Mouse (Mus musculus): Measurements from ENCODE around the gene Morf4l1.

Morf4l1 gene

DNA sequence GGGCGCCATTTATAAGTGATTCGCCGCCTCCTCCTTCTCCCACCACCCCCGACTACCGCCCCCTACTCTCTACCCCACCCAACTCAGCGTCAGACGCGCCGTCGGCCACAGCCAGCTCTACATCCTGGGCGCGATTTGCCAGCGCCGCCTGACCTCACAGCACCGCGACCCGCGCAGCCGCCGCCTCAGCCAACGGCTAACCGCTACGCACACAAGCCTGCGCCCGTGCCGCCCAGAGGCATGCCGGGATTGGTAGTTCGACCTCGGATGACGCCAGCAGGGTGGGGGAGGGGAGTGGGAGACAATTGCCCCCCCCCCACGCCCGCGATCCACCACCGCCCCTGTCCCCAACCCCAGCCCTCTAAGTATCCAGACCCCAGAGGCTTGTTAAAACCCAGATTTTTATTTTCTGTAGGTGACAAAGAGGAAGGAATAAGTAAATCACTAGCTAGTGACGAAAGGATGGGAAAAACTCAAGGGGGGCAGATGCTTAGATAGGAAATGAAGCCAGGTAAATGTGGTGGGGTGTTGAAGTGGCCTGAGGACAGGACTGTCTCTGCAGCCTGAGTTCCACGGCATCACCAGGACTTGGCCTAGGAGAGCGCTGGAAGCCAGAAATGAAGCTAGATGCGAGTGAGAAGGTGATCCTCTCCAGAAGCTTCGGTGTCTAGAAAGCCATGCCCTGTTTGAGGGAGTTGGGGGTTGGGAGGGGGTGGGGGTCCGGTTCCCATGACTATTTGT, at the start of gene Morf4l1:
Morf4l1 (minus strand) TSS at position 208 of the 741 bp plus-strand sequence.
- DNase-seq = peak; percentile 87 to 94

DNA sequence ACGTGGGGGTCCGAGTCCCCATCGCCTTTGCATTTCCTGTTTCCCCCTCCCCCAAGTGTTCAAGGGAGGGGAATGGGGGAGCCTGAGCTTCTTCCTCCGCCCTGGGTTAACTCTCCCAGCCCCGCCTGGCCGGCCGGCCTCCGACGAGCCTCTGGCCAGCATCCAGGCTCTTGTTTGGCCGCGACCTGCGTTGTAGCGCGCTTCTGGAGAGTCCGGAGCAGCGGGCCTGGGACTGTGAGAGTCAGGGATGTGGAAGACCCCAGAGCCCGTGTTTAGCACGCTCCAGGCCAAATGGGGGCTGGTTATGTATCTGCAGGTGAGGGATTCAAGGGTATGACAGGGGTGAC, 49.1 kb upstream of the Morf4l1 start:
- no peak for DNase-seq

DNA sequence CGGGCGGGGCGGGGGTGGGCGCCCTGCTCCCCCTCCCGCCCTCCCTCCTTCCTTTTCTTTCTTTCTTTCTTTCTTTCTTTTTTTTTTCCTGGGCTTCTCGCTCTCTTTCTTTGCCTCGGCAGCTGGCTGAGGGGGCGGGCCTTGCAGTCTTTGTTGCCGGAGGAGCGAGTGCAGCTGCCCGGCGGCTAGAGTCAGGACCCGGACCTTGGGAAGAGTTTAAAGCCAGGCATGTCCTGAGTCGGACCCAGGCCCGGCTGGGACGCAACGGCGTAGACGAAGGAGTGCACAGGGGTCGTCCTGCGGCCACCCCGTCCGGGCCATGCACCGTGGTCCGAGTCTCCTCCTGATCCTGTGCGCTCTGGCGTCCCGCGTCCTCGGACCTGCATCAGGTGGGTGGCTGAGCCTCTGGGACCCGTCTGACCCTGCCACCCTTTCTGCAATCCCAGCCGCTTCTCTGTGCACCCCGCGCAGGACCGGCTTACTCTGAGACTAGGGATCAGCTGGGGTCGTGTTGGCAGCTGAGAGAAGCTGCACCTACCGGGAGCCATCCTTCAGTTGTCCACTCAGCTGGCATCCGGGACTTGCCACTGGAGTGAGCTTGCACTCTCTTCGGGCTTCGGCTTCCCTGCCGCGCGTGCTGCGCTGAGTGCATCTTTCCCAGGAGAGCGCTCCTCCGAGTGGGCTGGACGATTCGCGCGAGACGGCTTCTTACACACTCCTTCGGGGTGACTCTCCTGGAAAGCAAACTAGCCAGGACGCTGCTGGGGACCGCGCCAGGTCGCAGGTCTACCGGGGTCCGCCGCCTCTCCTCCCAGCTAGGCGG, 48.6 kb upstream of the Morf4l1 start, which contains the start of gene Adamts7:
Adamts7 (plus strand) TSS at position 144 of the 823 bp plus-strand sequence.
- DNase-seq = peak; percentile 9 to 22

DNA sequence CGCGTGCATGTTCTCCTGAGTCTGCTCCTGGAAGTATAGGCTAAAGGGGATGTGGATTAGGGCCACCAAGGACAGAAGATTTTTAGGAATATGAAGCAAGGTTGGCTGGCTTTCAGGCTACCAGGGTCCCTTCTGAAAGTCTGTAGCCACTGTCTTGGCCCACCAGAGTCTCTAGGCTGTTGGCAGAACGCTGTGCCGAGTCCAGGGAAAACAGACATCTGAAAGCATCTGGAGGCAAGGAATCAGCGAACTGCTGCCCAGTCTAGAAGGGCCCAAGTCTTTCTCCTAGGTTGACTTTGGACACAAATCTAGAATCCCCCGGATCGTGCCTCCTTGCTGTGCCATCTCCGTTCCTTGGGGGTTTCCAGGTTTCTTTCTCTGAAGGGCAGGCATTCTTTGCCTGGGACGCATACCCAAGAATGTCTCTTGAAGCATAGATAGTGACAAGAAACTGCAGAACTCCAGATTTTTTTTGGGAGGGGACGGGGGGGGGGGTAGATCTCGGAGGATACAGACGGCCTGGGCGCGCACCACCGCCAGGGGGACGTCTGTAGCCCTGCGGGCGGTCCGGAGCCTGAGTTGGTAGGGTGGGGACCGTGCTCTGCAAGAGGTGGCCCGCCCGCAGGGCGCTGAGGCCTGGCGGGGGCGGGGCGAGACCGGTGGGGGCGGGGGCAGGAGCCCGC, 47.8 kb upstream of the Morf4l1 start:
- DNase-seq = peak; percentile 26 to 40

DNA sequence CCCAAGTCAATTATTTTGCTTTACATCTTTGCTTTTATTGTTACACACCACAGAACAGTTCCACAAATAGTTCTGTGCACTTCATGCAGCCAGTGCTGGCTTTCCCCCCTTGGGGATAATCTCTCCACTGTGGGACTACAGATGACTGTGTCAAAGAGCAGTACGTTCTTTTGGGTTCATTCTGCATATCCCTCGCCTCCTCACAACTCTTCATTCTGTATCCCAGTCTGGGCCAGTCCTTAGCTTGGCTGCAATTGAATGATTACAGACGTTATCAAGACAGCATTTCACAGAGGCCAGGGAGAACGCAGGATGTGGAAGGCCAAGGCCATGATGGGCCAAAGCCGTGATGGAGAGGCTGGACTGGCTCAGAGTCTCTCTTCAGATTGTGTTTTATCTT, 32.3 kb upstream of the Morf4l1 start:
- no peak for DNase-seq

DNA sequence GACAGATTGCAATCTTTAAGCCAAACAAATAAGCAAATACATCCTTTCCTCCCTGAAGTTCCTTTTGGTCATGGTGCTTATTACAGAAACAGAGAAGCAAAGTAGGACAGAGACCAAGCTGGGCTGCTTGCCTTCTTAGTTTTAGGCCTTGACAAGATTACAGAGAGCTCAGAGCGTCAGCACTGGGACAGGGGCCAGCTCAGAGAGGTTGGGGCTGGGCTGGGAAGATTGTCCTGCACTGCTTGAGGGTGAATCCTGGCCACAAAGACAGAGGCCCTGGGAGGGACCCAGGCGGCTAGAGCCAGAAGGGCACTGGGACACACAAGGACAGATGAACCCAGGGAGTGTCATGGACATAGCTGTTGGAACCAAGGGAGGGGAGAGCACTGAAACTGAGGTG, 31.2 kb upstream of the Morf4l1 start:
- no peak for DNase-seq

DNA sequence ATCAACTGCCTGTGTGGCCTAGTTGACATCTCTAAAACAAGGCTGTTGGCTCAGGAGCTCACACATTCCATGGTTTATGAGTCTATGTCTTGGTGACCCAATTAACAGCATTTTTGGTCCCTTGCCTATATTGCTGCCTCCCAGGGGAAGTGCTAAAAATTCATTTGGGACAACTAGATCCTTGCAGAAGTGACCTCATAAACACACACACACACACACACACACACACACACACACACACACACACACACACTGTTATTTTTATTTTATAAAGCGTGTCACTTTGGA, 22.0 kb upstream of the Morf4l1 start:
- no peak for DNase-seq

DNA sequence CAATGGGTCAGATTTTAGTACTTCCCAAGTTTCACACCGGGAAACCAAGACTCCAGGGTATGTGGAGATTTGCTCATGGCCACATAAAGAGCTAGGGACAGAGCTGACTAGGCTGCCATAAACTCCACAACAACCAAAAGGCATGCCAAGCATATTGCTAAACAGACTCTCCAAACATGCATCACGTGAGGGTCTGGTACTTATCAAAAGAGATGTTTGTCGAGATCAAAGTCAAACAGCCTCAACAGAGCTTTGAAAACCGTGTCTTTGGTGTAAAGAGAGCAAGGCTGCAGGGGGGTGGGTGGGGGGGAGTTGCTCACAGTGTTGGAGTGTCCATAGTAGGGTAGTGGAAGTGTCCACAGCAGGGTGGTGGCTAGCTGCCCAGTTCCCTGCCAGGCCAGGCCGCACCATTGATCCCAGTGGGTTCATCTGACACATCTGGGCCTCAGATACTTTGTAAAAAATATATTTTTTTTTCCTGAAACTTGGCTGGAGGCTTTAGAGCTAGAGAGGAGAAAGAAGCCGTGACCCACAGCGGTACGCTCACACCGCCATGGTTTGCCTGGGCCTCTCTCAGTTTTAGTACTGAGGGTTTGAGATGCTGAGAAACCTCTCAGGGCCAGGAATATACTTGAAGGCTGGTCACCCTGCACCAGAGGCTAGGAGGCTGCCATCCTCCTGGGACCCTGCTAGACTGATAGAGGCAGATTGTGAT, 21.5 kb upstream of the Morf4l1 start:
- no peak for DNase-seq

DNA sequence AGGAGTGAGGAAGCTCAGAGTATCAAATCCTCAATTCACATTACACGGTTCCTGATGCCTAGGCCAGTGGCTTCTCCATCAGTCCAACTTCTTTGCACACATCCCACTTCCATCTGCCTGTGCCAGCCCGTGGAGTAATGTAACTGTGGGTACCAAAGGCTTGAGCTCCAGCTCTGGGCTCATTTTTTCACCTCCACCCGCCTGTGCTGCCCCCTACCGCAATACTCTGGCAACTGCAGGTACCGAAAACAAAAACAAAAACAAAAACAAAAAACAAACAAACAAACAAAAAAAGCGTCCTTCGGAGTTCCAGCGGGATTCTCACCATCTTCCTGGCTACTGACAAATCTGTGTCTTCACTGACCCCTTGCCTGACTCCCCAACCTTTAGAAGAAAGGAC, 20.9 kb upstream of the Morf4l1 start:
- no peak for DNase-seq

DNA sequence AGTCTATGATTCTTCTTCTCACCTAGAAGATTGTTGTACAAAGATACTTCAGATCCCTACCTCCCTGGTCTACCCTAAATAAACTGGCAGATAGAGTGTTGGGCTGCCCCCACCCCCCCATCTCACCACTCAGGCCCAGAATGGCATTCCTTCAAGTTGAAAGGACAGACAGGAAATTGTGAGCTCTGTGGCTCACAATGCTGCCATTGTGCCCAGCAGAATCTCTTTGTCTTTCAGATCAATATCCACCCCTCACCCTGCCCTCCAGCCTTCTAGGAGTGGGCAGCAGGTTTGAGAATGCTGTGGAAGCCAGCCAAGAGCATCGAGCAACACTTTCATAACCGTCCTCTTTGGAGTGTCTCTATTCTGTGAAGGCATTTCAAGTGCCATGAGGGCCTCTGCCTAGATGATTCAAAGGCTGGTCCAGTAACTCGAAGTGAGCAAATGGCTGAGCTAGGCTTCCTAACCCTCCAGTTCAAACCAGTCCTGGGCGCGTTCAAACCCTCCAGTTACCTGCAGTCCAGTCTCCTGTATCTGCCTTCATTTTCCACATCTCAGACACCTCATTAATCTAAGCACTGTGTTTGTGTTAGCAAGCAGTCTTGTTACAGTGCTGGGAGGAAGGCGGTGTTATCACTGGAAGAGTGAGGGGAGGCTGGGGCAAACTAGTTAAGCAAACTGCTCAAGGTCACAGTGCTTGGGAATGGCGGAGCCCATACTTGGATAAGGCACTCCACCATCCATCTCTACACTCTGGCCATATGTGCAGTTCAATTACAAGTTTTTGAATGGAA, 19.2 kb upstream of the Morf4l1 start:
- DNase-seq = no peak

DNA sequence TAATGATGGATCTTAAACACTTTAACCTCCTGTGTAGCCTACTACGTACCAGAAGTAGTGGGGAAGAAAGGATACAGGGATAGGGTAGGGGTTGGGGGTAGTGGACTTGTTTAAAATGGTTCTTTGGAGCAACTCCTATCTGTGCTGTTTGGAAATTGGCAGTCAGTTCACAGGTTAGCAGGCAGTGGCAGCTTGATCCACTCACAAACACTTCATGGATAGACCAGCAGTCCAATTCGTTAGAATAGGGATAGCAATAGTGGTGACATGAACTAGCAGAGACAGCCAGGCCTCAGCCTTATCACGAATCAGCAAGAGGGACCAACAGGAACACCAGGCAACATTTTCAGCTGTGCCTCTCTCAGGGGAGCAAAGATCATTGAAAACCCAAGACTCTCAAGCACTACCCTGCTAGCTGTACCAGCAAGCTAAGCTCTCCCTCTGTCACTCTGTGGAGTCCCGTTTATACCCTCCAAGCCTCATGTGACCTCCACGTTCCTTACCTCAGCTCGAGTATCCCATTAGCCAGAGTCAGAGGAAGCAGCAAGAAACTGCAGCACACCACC, 14.1 kb upstream of the Morf4l1 start:
- DNase-seq = no peak

DNA sequence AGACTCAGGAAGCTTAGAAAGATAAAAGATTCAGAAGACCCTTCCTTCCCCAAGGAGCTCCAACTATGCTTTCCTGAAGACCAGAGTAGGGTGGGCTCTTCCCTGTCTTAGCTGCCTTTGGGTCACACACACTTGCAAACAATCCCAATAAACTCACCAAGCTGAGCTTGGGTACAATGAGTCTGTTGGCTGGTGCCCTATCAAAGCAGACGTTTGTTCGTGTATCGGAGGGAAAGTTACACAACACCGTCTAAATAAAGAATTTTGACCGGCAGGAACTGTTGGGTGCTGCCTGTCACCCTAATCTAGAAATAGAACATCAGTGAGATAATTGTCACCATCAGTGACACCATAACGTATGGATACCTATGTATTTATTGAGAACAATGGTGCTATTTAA, 12.6 kb upstream of the Morf4l1 start:
- DNase-seq = no peak

DNA sequence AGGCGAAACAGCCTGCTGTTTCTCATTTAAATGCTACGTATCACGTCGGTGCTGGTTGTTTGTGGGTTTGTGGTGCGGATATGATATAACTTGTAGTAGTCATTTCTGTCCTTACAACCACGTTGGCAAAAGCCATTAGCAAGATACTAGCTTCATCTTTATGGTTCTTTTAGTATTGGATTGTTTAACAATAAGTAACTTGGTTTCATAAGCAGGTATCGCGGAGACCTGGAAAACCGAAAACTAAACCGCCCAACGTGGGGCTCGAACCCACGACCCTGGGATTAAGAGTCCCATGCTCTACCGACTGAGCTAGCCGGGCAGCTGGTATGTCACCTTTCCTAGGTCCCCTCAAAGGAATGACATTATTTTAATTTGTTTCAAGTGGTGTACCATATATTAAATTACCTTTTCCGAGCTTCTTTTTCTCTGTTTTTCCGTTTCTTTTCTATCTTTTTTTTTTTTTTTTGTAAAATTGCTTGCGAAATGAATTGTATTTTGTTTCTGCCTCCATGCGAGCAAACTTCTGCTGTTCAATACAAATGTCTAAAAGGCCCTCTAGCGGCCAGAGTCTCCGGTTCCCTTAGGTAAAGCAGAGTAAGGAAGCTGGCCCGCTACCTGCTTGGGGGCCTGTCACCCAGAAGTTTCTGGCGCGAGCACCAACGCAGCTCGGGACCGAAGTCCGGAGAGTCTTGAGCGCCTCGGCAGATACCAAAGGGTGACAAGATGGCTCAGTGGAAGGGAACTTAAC, 11.9 kb upstream of the Morf4l1 start:
- peak; percentile 67 to 77 for DNase-seq

DNA sequence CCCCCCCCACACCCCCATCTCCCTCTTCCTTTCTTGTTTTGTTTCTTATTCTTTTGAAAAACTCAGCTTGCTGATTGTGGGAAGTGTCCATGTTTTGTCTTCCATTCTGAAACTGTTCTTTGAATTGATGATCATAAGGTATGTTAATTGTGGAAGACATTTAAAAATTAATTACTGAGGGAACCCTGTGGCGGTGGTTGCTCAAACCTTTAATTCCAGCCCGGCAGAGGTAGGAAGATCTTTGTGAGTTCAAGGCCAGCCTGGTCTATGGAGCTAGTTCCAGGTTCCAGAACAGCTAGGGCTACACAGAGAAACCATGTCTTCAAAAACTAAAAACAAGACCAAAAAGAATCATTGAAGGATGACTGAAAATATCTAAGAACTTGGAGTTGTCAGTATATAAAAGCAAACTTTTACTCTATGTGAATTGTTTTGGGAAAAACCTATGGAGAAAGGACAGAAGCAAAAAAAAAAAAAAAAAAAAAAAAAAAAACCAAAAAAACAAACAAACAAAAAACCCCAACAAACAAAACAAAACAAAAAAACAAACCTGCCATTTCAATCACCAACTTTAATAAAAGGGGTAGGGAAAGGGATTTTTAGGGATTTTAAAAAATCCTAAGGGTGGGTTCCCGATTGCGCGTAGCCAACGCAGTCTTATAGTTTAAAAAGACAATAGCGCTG, 11.0 kb upstream of the Morf4l1 start:
- no peak for DNase-seq

DNA sequence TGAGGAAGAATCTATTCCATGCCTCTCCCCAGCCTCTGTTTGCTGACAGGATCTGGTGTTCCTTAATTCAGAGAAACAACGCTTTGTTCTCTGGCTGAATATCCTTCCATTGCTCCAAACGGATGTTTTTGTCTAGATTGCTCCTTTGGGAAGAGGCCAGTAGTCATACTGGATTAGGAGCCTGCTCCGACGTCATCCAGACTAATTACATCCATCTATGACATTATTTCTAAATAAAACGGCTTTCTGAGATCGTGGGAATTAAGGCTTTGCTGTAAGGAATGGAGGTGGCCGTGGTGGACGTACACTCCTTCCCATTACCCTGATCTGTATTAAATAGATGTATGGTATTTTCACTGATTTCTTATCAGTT, 10.3 kb upstream of the Morf4l1 start:
- DNase-seq = no peak

DNA sequence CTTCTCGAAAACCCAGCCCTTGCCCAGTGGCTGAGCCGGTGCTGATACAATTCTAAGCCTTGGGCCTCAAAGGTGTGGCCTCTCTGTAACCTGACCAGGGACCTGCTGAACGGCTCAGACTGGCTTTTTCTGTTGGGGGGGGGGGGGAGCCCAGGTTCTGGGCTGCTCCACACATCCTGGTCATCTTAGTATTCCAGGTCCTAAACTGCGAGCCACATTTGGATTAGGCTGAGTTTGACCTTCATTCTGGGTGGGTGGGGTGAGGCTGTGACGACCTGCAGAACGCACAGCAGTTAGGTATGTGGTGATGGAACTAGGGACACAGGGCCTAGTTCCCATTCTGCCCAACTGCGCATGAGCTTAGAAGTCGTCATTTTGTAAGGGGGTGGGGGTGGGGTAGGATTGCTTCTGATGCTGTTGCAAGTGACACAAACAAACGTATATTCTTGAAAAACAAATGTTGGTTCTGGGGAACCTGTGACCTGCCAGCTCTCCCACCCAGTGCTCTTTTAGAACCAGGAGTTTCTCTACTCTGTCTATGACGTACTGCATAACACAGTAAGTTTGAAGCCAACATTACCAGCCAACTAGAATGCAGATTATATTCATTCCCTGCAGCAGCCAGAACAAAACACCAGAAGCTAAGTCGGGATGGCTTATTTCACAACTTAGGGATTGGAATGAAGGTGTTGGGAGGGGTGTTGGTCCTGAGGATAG, 9.7 kb upstream of the Morf4l1 start:
- DNase-seq = no peak

DNA sequence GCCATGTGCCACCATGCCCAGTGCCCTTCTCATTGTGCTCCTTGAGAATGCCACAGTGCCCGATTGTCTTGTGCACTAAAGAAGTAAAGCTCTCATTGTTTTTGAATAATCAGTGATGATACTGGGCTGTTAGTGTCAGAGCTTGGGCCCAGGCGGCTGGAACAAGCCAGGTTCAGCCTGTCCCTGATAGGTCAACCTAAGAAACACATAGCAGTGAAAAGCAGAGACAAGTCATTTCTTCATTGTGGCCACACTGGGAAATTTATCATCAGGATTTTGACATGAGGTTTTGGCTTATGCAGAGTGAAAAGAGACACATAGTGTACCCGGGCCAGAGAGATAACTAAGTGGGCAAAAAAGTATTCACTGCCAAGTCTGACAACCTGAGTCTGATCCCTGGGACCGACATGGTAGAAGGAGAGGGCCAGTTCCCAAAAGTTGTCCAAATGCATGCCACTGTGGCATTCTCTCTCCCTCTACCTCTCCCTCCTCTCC, 7.7 kb upstream of the Morf4l1 start:
- DNase-seq = no peak

DNA sequence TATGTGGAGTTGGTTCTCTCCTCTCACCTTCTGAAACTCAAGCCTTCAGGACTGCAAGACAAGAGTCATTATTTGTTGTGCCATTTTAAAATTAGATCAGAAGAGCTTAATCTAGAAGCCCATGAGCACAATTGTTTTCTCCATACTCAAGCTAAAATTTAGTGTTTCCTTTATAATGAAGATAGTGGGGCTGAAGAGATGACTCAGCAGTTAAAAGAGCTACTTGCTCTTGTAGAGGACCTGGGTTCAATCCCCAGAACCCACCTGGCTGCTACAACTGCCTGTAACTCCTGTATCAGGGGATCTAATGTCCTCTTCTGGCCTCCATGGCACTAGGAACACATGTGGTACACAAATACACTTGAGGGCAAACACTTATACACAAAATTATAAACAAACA, 2.7 kb upstream of the Morf4l1 start:
- no peak for DNase-seq

DNA sequence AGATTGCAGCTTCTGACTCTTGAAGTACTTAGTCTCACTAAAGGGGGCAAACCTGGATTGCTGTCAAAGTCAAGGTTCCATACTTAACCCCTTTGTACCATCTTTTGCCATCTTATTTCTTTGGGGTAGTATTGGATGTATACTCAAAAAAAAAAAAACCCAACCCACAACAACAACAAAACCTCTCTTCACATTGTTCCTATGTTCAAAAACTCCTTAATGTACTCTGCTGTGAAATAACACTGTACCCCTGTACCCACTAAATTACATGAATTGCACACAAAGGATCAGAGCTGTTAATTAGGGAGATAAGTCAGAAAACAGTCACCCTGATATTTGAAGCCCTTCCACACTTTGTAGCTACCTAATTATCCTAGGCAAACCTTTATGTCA, 730 bp upstream of the Morf4l1 start:
- DNase-seq = no peak
